Mouse (Mus musculus) olfactory bulb, adult 2 months (tissue): ENCODE measurements around the gene Fam166b.

ENCODE experiments used
- CTCF ChIP-seq: fragments of 200-500 bp; IDR thresholded peaks from 2 replicates; pipeline ENCODE4 v1.5.1; 2012; ENCODE audit warnings: low read depth, mild to moderate bottlenecking, low read length, moderate library complexity; ENCODE audit not compliant: insufficient read depth
- POLR2A ChIP-seq: fragments of 200-500 bp; IDR thresholded peaks from 2 replicates; pipeline ENCODE4 v1.6.1; 2012; ENCODE audit warnings: mild to moderate bottlenecking, low read depth, low read length, moderate library complexity; ENCODE audit not compliant: insufficient read depth

GRCm38 (mm10) chr4:43423267-43423934, 5.5 kb downstream of the Fam166b start:
- TF ChIP-seq CTCF: no peak
- no peak for TF ChIP-seq POLR2A
